Mouse (Mus musculus) CD4-positive, CD25-positive, alpha-beta regulatory T cell, adult 4 months (primary cell): ENCODE results near the gene Mpp2. TPM values are rescaled to one million over a fixed set of nuclear protein-coding genes. Genes with fewer than 3 reads are reported as not detected.

Source experiments
- ATAC-seq: one replicate; pipeline ENCODE4 v1.8.0; 2017
- polyA plus RNA-seq, 2 experiments: library from polyadenylated mRNA; unstranded; fragments of 100-300 nt; shearing (Covaris generic); gene quantifications; one replicate each; pipeline ENCODE4 v1.2.1; 2017

The Mpp2 gene
- polyA plus RNA-seq, 2 experiments from 2014 or later: 1.3 to 3.6 TPM

- ATAC-seq: no peak
Measured at GRCm38 (mm10) chr11:102008372-102008771, 79.9 kb downstream of the Mpp2 start.

Other genes starting within 250 kb of the Mpp2 start
- gene Meox1, start 194.1 kb downstream of the Mpp2 start, polyA plus RNA-seq: not detected
- not detected for gene Sost, start 121.5 kb downstream of the Mpp2 start, polyA plus RNA-seq
- gene Cfap97d1, start 104.2 kb downstream of the Mpp2 start, polyA plus RNA-seq: not detected
- gene Dusp3, start 101.5 kb downstream of the Mpp2 start, polyA plus RNA-seq: 1 to 10 TPM; 1.6 to 1.7 TPM
- under 1 TPM in 1 of 2 experiments, not detected in 1; 0.42 TPM for gene Mpp3, start 60.1 kb downstream of the Mpp2 start, polyA plus RNA-seq
- gene Cd300lg, start 47.0 kb downstream of the Mpp2 start, polyA plus RNA-seq: not detected
- gene Ppy, start 12.8 kb upstream of the Mpp2 start, polyA plus RNA-seq: not detected
- not detected for gene Pyy, start 19.3 kb upstream of the Mpp2 start, polyA plus RNA-seq
- gene Nags, start 57.0 kb upstream of the Mpp2 start, polyA plus RNA-seq: not detected
- gene Tmem101, start 67.9 kb upstream of the Mpp2 start, polyA plus RNA-seq: 10 to 100 TPM; 10.8 to 19.6 TPM
- 10 to 100 TPM; 33.4 to 69.4 TPM for gene Lsm12, start 96.8 kb upstream of the Mpp2 start, polyA plus RNA-seq
- 10 to 100 TPM; 29.1 to 53.9 TPM for gene G6pc3, start 101.1 kb upstream of the Mpp2 start, polyA plus RNA-seq
- gene Hdac5, start 141.7 kb upstream of the Mpp2 start, polyA plus RNA-seq: 10 to 100 TPM in 1 of 2 experiments, 1 to 10 TPM in 1; 6.5 to 12.3 TPM
- 1 to 10 TPM in 1 of 2 experiments, under 1 TPM in 1; 0.40 to 1.8 TPM for gene BC030867, start 160.4 kb upstream of the Mpp2 start, polyA plus RNA-seq
- gene Asb16, start 180.2 kb upstream of the Mpp2 start, polyA plus RNA-seq: not detected
- 10 to 100 TPM; 64.7 to 80.5 TPM for gene Tmub2, start 196.4 kb upstream of the Mpp2 start, polyA plus RNA-seq
- gene Atxn7l3, start 208.1 kb upstream of the Mpp2 start, polyA plus RNA-seq: 1 to 10 TPM; 7.2 to 7.3 TPM
- gene Ubtf, start 231.2 kb upstream of the Mpp2 start, polyA plus RNA-seq: 10 to 100 TPM; 46.1 to 51.1 TPM